Mouse (Mus musculus): ENCODE measurements around the gene Oxsr1.
"Not testable (repeated sequence)": the region's sequence is repeated elsewhere in the genome, so short reads cannot be mapped to it uniquely, and the experiment has no call there.

Gene Oxsr1

GRCm38 (mm10) chr9:119219667-119220066 lies 102.6 kb downstream of the Oxsr1 start:
- no peak for DNase-seq (ENCODE audit: low spot score in 2 of 2)

- DNase-seq (ENCODE audit: low spot score in 2 of 2) = not testable (repeated sequence)
Observed at GRCm38 (mm10) chr9:119215341-119215740, 106.9 kb downstream of the Oxsr1 start.

- DNase-seq (ENCODE audit: low spot score in 2 of 2) = no peak
Observed at GRCm38 (mm10) chr9:119214601-119215000, 107.6 kb downstream of the Oxsr1 start.

GRCm38 (mm10) chr9:119212996-119213395 lies 109.2 kb downstream of the Oxsr1 start:
- no peak for DNase-seq (ENCODE audit: low spot score in 2 of 2)

GRCm38 (mm10) chr9:119208998-119209397 lies 113.2 kb downstream of the Oxsr1 start, which contains the start of gene Slc22a13:
Gene Slc22a13 (minus strand): TSS chr9:119209098.
- DNase-seq (ENCODE audit: low spot score in 2 of 2) = no peak

- no peak for DNase-seq (ENCODE audit: low spot score in 2 of 2)
Observed at GRCm38 (mm10) chr9:119207113-119207512, 115.1 kb downstream of the Oxsr1 start.

- DNase-seq (ENCODE audit: low spot score in 2 of 2) = no peak
Observed at GRCm38 (mm10) chr9:119206666-119207065, 115.6 kb downstream of the Oxsr1 start.

- no peak for DNase-seq (ENCODE audit: low spot score in 2 of 2)
Observed at GRCm38 (mm10) chr9:119205756-119206155, 116.5 kb downstream of the Oxsr1 start.

- DNase-seq (ENCODE audit: low spot score in 2 of 2) = no peak
Observed at GRCm38 (mm10) chr9:119203617-119204016, 118.6 kb downstream of the Oxsr1 start.

- no peak for DNase-seq (ENCODE audit: low spot score in 2 of 2)
Observed at GRCm38 (mm10) chr9:119201653-119202052, 120.6 kb downstream of the Oxsr1 start.

- DNase-seq (ENCODE audit: low spot score in 2 of 2) = no peak
Observed at GRCm38 (mm10) chr9:119199151-119199861, 122.9 kb downstream of the Oxsr1 start.

- DNase-seq (ENCODE audit: low spot score in 2 of 2) = peak; percentile 75 to 80
Observed at GRCm38 (mm10) chr9:119192202-119192990, 129.8 kb downstream of the Oxsr1 start.

Measured in urinary bladder, postnatal 36 days (tissue).